Mouse (Mus musculus) hematopoietic stem cell, adult 5-6 weeks (primary cell): ENCODE results near the gene Agap1. TPM values are rescaled to one million over a fixed set of nuclear protein-coding genes. Genes with fewer than 3 reads are reported as not detected.

Experiments
- ATAC-seq, 2 experiments: fragments of 125-278 bp in 1 of 2; replicated peaks in 1 of 2; 2 replicates each; pipeline ENCODE4 v1.8.0; 2016 to 2017; ENCODE audit warnings: inconsistent platforms in 2 of 2, mild to moderate bottlenecking in 2 of 2, moderate number of reproducible peaks in 2 of 2, low read depth in 1 of 2, moderate TSS enrichment in 1 of 2; ENCODE audit not compliant: low FRiP score in 2 of 2, poor library complexity in 2 of 2, severe bottlenecking in 2 of 2, insufficient read depth in 1 of 2, low TSS enrichment in 1 of 2
- total RNA-seq: library from RNA; stranded (forward); fragments of 172-1452, 232-1000 nt; gene quantifications from 2 replicates; pipeline ENCODE4 v1.2.3, GENCODE M21; 2017

Gene Agap1
- total RNA-seq, 1 experiment from 2014 or later = 8.4 TPM

DNA sequence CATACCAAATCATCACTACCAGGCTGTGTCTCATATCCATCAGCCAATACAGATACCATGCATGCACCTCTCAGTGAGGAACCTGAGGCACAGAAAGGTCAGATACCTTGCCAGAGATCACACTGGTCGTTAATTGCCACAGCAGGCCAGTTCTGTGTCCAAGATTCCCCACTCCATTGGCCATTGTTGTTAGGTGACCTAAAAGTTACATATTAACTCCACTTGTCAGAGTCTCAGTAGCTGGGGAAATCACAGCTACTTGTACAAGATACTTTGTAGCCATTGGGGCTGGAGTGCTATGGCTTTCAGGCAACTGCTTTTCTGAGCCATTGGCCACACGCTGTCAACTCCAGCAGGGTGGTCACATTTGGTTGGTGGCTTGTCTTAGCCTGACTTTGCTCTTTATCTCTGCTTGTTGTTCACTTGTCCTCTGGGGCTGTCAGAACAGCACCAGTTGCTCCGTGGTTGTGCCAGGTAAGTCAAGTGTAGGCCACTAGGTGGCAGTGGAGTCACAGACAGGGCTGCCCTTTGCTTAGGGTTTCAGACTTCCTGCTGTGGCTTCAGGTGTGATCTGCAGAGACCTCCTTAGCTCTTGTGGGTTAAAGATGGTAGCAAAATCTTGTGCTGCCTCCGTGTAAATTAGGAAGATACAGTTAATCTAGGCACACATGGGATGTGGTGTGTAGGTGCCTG lies 191.9 kb downstream of the Agap1 start:
- ATAC-seq = peak; percentile 60 to 81

GRCm38 (mm10) chr1:89647505-89647904 lies 192.9 kb downstream of the Agap1 start:
- ATAC-seq = no peak

GRCm38 (mm10) chr1:89650557-89650956 lies 196.0 kb downstream of the Agap1 start:
- ATAC-seq = no peak

GRCm38 (mm10) chr1:89656167-89656566 lies 201.6 kb downstream of the Agap1 start:
- ATAC-seq = no peak

DNA sequence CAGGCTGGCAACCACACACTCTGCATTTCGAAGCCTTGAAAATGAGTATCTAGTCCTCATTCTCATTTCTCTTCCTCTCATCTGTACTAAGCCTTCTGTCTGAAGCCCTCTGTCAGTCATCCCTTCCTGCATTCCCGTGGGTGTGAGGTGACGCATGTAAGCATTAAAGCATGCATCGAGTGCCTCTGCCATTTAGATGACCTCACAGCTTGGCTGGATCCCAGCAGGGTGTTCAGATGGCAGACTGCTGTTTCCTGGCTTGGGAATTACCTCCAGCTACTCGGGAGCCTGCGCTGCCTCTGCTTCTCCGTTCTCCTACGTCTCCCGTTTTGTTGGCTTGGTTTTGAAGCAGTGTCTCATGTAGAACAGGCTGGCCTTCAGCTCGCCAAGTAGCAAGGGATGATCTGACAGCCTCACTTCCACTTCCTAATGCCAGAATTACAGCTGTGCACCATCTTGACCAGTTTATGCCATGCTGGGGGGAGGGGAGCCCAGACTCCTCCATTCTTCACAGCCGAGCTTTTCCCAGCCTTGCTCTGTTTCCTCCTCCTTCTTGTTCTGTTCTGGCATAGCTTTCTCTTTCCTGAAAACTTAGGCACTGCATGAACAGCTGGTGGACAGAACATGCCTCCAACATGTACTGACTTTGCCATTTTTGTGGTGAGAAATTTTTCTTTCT lies 202.2 kb downstream of the Agap1 start:
- no peak for ATAC-seq

DNA sequence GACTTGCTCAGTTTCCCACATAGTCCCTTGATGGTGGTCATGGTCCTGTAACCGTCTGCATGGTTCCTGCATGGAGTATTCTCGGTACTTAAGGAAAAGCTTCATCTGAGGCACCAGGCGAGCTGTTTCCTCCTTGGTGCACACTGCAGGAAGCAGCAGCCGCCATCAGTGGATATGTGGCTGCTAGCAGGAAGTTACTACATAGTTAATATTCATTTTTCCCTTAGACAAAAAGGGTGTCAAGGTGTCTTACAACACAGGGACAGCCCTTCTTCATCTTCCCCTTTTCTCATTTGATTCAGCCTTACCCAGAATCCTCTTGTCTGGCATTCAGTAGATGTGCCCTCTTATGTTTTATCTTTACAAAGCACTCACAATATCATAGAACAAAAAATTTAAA lies 206.2 kb downstream of the Agap1 start:
- peak in 1 of 2 experiments; percentile 77; a peak in 1 of 4 replicates for ATAC-seq

DNA sequence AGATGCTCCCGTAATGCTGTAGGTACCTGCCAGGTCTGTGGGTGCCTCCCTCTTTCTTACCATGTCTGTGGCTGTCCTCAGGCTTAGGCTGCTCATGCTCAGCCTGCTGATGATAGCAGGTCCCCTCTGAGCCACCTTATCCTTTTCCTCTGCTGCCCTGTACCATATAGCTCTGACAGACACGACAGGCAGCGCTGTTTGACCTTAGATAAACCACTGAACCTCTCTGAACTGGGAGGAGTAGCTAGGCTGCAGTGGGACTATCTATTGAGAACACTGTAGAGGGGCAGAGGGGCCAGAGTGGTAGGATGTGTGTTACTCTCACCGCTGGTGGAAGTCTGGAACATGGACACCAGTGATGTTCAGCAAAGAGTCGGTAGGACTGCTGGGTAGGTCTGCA lies 211.5 kb downstream of the Agap1 start:
- ATAC-seq = no peak

- ATAC-seq = no peak
These were observed 212.8 kb downstream of the Agap1 start for GRCm38 (mm10) chr1:89667387-89667786.

DNA sequence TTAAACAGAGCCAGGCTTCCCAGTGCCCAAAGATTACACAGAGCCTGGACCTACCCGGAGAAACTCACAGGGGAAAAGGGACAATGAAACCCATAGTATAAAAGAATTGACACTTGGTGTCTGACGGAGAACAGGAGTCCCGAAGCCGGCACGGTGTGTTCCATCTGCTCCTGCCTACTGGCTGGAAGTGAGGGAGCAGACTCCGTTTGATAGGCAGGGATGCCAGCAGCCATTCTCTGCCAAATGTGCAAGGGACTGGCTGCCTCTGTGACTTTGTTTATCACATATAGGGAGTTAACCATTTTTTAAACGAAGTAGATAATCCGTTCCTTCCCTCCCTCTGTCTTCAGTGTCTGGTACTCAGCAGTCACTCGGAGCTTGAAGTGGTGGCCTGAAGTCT lies 214.0 kb downstream of the Agap1 start:
- no peak for ATAC-seq

GRCm38 (mm10) chr1:89671110-89671787 lies 216.6 kb downstream of the Agap1 start:
- ATAC-seq = no peak

GRCm38 (mm10) chr1:89673071-89673470 lies 218.5 kb downstream of the Agap1 start:
- ATAC-seq = no peak

DNA sequence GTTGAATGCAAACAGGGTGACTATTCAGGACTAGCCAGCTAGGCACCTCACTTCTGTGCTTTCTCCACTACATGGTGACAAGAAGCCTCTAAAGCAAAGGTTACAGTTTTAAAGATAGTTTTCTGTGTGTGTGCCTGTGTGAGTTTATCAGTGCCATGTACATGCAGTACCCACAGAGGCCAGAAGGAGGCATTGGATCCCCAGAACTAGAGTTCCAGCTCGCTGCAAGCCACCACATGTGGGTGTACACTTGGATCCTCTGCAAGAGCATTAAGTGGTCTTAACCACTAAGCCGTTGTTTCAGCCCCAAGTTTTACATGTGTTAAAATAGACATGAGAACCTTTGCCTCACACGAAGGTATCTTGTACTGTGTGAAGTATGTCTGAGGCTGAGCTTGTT lies 219.1 kb downstream of the Agap1 start:
- no peak for ATAC-seq

DNA sequence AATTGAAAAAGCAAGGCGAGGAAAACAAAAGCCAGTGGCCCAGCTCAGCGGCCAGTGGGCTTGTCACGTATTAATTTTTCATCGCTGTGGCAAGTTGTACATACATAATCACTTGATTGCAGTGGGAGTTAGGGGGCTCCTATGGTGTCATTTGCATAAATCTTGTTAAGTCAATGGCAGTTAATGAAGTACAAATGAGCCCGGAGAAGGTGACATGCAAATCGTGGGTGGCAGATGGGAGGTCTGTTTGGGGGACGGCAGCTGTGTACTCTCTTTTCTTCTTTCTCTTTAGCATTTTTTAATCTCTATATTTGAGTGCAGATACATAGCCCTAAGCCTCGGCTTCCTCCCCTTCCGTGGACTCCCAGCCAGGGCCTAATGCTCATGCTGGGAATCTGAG lies 220.1 kb downstream of the Agap1 start:
- no peak for ATAC-seq

DNA sequence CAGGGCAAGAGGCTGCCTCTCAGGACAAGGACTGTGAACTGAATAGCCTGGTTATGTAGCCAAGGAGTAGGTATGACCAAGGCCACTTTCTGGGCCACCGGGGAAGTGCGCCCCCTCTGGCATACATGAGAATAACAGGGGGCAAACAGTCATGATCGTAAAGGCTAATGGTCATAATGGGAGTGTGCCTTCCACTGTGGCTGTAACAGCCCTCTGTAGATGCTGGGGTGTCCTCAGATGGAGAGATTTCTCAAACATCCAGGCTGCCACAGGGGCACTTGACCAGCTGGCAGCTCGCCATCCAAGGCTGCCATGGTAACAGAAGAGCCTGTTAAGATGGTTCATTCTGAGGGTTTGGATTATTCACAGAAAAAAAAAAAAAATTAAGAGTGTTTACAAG lies 221.8 kb downstream of the Agap1 start:
- no peak for ATAC-seq

DNA sequence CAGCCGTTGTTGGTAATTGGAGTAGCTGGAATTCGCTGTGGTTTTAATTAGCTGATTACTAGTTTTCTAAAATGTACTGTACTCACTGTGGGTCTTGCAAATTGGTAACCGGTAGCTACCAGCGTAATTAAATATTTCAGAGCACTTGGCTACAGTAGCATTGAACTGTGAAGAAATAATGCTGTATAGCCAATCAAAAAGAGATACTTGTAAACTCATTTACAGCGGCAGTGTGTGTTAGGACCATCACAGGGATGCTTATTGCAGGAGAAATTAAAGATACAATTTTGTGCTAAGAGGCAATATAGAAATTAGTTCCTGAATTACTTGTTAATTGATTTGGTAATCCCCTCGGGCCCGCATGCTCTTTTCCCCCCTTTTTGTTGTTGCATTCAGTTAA lies 226.1 kb downstream of the Agap1 start:
- no peak for ATAC-seq

GRCm38 (mm10) chr1:89688914-89689313 lies 234.3 kb downstream of the Agap1 start:
- no peak for ATAC-seq

- no peak for ATAC-seq
These were observed 235.1 kb downstream of the Agap1 start for GRCm38 (mm10) chr1:89689544-89690212.

DNA sequence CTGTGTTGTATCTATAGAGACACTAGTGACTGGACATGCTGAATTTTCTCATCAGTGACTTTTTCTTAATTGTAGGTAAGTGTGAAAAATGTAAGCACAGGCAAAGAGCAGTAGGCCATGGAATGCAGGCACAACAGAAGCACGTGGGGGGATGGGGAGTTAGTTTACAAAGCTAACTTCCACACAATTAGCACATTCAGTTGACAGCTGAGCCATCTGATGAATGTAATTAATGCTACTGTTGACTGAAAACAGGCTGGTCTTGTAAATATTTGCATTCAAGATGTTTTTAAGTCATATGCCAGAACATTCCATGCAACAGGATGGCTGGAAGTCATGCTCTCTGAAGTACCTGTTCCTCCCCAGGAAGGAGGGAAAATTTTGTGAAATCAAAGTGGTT lies 236.5 kb downstream of the Agap1 start:
- no peak for ATAC-seq
